Mouse (Mus musculus) retina, postnatal 7 days (tissue): ENCODE measurements around the gene Olfr765.
"Not testable (repeated sequence)": the region's sequence is repeated elsewhere in the genome, so short reads cannot be mapped to it uniquely, and the experiment has no call there.

Source experiments
- DNase-seq: peaks from one replicate; pipeline ENCODE4 v3.0.0-alpha.2; 2012; ENCODE audit warnings: low read depth, low spot score

Olfr765 gene

DNA sequence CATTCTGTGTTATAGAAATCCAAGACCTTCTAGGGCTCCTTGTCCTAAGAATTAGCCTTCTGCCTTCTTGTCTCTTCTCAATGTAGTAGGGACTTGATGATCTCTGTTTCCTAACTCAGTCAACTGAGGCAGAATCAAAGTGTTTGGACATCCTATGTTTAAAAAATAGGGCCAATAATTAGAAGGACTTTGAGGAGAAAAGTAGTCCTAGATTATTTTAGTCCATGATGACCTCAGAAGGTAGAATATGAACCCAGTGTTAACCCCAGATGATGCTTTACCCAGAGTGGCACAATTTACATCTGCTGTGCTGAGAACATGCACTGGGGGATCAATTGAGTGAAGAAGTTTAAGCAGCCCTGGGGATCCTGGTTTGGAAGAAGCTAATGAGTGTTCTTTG lies at the start of gene Olfr765:
Olfr765 (minus strand) TSS at position 101 of the 400 bp plus-strand sequence.
- DNase-seq: not testable (repeated sequence)

DNA sequence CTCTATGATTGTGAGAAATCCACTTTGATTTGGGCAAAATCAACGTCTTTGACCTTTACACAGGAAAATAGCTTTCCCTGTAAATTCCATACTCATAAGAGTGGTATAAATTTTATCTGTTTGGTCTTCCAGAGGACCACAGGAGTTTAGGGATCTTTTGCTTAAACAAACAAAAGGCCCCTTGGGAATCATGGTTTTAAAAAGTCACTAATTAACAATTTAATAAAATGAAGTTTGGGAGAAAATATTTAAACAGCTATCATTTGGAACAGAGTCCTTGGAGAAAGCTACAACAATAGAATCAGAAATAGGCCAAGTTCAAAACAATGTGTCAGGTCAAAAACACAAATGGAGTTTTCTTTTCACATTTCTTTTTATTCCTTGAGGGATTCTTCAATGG lies 49.5 kb upstream of the Olfr765 start, which contains the start of gene Olfr768:
Olfr768 (minus strand) TSS at position 101 of the 400 bp plus-strand sequence.
- no peak for DNase-seq

DNA sequence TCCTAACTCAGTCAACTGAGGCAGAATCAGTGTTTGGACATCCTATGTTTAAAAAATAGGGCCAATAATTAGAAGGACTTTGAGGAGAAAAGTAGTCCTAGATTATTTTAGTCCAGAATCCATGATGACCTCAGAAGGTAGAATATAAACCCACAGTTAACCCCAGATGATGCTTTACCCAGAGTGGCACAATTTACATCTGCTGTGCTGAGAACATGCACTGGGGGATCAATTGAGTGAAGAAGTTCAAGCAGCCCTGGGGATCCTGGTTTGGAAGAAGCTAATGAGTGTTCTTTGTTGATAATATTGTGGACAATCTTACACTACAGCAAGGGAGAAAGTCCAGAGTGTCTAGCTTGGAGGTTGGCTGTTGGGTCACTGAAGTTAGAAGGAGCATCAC lies 33.0 kb upstream of the Olfr765 start, which contains the start of gene Olfr767:
Olfr767 (minus strand) TSS at position 101 of the 400 bp plus-strand sequence.
- not testable (repeated sequence) for DNase-seq

DNA sequence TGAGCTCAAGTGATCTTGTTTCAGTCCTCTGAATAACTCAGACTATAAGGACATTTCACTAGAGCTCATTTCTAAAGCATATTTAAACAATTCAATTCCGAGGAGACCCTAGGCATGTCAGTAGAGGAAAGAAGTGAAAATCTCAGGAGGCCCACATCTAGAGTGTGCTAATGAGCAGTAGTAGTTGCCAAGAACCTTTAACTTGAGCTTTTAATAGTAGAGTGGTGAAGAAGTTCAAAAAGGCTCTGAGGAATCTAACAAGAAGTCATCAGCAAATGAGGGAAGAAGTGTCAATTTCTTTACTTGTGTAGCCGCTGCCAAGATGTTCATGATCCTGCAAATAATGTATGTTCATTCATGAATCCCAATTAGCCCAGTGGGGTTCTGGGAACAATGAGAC lies 19.1 kb upstream of the Olfr765 start, which contains the start of gene Olfr766-ps1:
Olfr766-ps1 (minus strand) TSS at position 101 of the 400 bp plus-strand sequence.
- DNase-seq: no peak

- no peak for DNase-seq
These were observed 10.0 kb downstream of the Olfr765 start, which contains the start of gene Olfr764-ps1 for GRCm38 (mm10) chr10:129039796-129040195. Gene Olfr764-ps1, minus strand, starts transcription at chr10:129039896.

DNA sequence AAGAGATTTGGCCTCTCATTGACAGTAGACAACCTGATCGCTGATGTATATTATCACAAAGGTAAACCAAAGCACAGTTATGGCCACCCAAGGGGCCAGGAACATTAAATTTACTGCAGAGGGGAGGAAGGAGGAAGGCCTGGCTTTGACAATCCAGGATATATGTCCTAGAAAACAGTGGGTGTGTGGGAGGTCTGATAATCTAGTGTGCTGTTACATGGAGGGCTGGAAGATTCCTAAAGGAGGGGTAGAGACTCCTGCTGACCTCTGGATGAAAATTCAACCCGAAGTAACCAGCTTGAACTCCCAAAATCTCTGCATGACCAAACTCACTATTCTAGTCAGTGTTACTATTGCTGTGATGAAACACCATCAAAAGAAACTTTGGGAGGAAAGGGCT lies 21.5 kb downstream of the Olfr765 start:
- no peak for DNase-seq

DNA sequence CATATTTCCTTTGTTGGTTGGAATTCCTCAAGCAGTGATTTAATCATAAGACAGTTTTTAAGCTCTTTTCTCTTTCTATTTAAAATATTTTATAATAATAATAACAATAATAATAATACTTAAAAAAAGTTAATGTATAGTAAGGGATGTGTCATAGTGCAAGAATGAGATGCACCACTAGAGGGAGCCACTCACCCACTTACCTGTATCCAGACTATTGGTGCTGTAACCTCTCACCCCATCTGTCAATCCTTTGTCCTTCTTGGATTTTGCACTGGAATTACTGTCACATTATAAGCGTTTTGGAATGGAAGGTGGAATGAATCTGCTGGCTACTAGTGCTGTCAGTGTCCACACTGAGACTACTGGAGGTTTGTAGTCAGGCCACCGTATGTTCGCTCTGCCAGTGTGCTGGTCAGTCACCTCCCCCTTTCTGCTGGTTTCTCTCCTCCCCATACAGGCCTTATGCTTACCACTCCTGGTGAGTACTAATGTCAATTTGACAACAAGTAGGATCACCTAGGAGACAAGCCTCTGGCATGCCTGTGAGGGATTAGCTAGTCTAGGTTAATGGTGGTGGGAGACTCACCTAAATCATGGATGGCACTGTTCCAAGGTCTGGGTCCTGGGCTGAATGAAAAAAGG lies 23.7 kb downstream of the Olfr765 start:
- peak; percentile 46 for DNase-seq

DNA sequence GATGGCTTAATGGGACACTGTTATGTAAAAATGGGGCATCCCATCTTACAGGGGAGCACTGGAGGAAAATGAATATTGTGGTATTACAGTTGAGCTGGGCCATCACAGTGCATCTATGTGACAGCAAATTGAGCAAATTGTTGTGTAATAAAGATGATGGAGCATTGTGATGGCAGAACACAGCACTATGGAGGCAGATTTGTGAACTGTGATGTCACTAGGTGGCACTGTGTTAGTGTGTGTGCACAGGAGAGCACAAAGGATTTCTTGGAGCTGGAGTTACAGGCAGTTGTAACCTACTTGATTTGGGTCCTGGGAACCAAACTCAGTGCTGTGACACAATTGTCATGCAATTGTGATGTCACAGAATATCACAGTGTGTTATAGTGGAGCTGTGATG lies 26.5 kb downstream of the Olfr765 start:
- DNase-seq: no peak

DNA sequence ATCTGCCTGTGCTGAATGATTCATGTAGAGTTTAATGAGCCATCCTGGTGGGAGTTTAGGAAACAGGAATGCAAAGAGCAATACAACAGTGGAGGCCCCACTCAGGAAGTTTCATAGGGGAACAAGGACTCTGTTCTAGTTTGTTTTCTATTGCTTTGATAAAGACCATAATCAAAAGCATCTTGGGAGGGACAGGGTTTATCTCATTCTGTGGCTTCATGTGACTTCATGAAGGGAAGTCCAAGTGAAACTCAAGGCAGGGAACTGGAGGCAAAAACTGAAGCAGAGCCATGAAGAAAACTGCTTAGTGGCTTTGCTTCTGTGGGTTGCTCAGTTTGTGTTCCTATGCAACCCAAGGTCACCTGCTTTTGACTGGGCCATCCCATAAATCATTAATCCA lies 35.3 kb downstream of the Olfr765 start:
- no peak for DNase-seq

- DNase-seq: not testable (repeated sequence)
These were observed 38.3 kb downstream of the Olfr765 start for GRCm38 (mm10) chr10:129011511-129011910.

- DNase-seq: no peak
These were observed 39.4 kb downstream of the Olfr765 start, which contains the start of gene Olfr763 for GRCm38 (mm10) chr10:129010288-129010841. Gene Olfr763, plus strand, starts transcription at chr10:129010791.

DNA sequence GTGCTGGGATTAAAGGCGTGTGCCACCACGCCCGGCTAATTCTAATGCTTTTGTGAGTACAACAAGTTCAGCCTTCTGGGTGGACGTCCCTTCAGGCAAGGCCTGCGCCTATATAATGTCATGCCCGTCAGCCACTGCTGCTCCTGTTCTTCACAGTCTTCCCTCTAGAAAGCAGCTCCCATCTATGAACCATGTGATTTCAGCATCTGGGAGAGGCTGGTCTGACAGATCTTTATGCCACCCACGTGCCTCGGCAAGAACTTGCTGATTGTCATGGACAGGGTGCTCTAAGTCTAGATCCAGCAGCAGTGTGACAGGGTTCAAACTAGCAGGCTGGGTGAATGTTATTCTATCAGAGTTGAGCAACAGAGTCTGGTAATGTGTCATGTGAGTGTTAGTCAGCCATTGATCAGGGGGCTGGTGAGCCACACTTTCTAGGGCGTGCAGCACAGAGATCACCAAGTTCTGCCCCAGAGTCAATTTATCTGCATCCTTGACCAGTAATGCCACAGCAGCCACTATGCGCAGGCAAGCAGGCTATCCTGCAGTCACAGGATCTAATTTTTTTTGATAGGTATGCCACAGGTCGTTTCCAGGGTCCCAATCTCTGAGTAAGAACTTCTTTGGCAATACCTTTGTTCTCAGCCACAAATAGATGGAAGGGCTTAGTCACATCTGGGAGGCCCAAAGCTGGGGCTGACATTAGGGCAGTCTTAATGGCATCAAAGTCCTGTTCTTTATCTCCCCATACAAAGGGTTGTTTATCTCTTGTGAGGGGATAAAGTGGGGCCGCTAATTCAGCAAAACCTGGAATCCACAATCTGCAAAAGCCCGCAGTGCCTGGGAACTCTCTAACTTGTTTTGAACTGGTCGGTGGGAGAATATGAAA lies 45.5 kb downstream of the Olfr765 start:
- no peak for DNase-seq

DNA sequence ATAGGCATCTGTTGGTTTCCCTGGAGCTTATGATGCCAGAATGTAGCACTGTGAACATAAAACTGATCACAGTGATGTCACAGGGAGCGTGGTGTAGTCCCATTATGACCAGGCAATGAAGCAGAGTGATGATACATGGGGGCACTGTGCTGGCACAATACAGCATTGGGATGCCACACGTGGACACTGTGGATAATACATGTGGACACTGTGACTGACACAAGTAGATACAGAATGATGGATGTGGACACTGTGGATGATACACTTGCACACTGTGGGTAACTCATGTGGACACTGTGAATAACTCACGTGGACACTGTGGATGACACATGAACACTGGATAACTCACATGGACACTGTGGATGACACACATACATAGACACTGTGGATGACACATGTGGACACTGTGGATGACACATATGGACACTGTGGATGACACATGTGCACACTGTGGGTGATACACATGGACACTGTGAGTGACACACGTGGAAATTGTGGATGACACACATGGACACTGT lies 53.2 kb downstream of the Olfr765 start:
- no peak for DNase-seq

- DNase-seq: no peak
These were observed 54.0 kb downstream of the Olfr765 start for GRCm38 (mm10) chr10:128995796-128996195.
